Mouse (Mus musculus) kidney, postnatal 0 days (tissue): Measurements from ENCODE around the gene Olfr692. TPM values are rescaled to one million over a fixed set of nuclear protein-coding genes. Genes with fewer than 3 reads are reported as not detected.
"Not testable (repeated sequence)": the region's sequence is repeated elsewhere in the genome, so short reads cannot be mapped to it uniquely, and the experiment has no call there.

Experiments used
- ATAC-seq: fragments of 200-750 bp; cut with Nextera tagmentation; replicated peaks from 2 replicates; pipeline ENCODE4 v1.8.0; 2017; ENCODE audit warnings: low read depth, moderate number of reproducible peaks, moderate TSS enrichment, moderate library complexity; ENCODE audit not compliant: low FRiP score
- DNase-seq: peaks from one replicate; pipeline ENCODE4 v3.0.0-alpha.2; 2016; ENCODE audit warnings: low spot score
- H3K27ac ChIP-seq: fragments of 300-500 bp; sonication (generic); 2 replicates; pipeline ENCODE4 v1.5.1; 2014; ENCODE audit warnings: mild to moderate bottlenecking
- H3K27me3 ChIP-seq: fragments of 300-500 bp; sonication (generic); 2 replicates; pipeline ENCODE4 v1.6.1; 2014; ENCODE audit warnings: low read length, mixed read lengths; ENCODE audit not compliant: insufficient read depth
- H3K36me3 ChIP-seq: fragments of 300-500 bp; sonication (generic); 2 replicates; pipeline ENCODE4 v1.6.1; 2014; ENCODE audit warnings: low read length, mixed read lengths; ENCODE audit not compliant: insufficient read depth
- H3K4me1 ChIP-seq: fragments of 300-500 bp; sonication (generic); replicated peaks from 2 replicates; pipeline ENCODE4 v1.6.1; 2014; ENCODE audit warnings: antibody characterized with exemption, low read length, mixed read lengths; ENCODE audit not compliant: insufficient read depth
- H3K4me2 ChIP-seq: fragments of 300-500 bp; sonication (generic); 2 replicates; pipeline ENCODE4 v1.6.1; 2014; ENCODE audit warnings: mild to moderate bottlenecking, low read length, moderate library complexity, mixed read lengths
- H3K4me3 ChIP-seq: fragments of 300-500 bp; sonication (generic); replicated peaks from 2 replicates; pipeline ENCODE4 v1.5.1; 2014; ENCODE audit warnings: low read depth, low read length
- H3K9ac ChIP-seq: fragments of 300-500 bp; sonication (generic); 2 replicates; pipeline ENCODE4 v1.6.1; 2014; ENCODE audit warnings: low read depth, low read length
- H3K9me3 ChIP-seq: fragments of 300-500 bp; sonication (generic); replicated peaks from 2 replicates; pipeline ENCODE4 v1.6.1; 2016; ENCODE audit warnings: low read length, inconsistent platforms, mixed read lengths
- CTCF ChIP-seq: IDR thresholded peaks from 2 replicates; pipeline ENCODE4 v1.5.1; 2016; ENCODE audit warnings: antibody characterized with exemption, low read depth, mild to moderate bottlenecking, moderate library complexity
- WGBS: fragments of 180-500 bp; shearing (Covaris S2); extraction: QIAGEN DNeasy Blood & Tissue Kit; methylation state at CpG from one replicate; pipeline ENCODE4 v1.1.7; 2014; 5-methylcytosine and 5-hydroxymethylcytosine counted together
- polyA plus RNA-seq: library from polyadenylated mRNA; unstranded; fragments of >200 nt; fragmentation: Nextera tagmentation; extraction: Ambion mirVana; gene quantifications from 2 replicates; pipeline ENCODE4 v1.2.1, GENCODE M21; 2015

Olfr692 gene
- polyA plus RNA-seq, 1 experiment from 2014 or later: not detected

GRCm38 (mm10) chr7:105399058-105399934 is 31.3 kb downstream of the Olfr692 start:
- DNase-seq (peak; percentile 14), ATAC-seq (no peak; the same call in 1 of the 2 replicates)
- no peaks in the 10 kb centered on the region for H3K36me3 ChIP-seq
- no peaks in the 10 kb centered on the region for H3K9me3 ChIP-seq
- no peaks in the 10 kb centered on the region for H3K4me1 ChIP-seq
- 2% methylated on average over 25 of the region's 25 CpGs for WGBS
- peak overlapping the region; percentile 84 for H3K9ac ChIP-seq
- peak overlapping the region; percentile 80 for H3K4me3 ChIP-seq
- peak overlapping the region; percentile 69 for H3K4me2 ChIP-seq
- H3K27ac ChIP-seq: peak overlapping the region; percentile 81
- no peak for TF ChIP-seq CTCF
- H3K27me3 ChIP-seq: no peaks in the 10 kb centered on the region

- H3K4me3 ChIP-seq: peak within 1 kb of the TSS; percentile 80
- H3K4me2 ChIP-seq: peak within 1 kb of the TSS; percentile 69
- no peak for TF ChIP-seq CTCF
- DNase-seq: peak; percentile 100
- ATAC-seq: peak; percentile 99
- H3K36me3 ChIP-seq: no peaks in the 10 kb centered on the region
- H3K9me3 ChIP-seq: no peaks in the 10 kb centered on the region
- peak within 1 kb of the TSS; percentile 81 for H3K27ac ChIP-seq
- WGBS: under 1% methylated on average over 55 of the region's 55 CpGs
- peak within 1 kb of the TSS; percentile 84 for H3K9ac ChIP-seq
- no peaks in the 10 kb centered on the region for H3K27me3 ChIP-seq
- no peaks in the 10 kb centered on the region for H3K4me1 ChIP-seq
Measured at GRCm38 (mm10) chr7:105399935-105400624, 32.0 kb downstream of the Olfr692 start, which contains the start of gene Fam160a2. Gene Fam160a2, minus strand, starts transcription at chr7:105400054.

DNA sequence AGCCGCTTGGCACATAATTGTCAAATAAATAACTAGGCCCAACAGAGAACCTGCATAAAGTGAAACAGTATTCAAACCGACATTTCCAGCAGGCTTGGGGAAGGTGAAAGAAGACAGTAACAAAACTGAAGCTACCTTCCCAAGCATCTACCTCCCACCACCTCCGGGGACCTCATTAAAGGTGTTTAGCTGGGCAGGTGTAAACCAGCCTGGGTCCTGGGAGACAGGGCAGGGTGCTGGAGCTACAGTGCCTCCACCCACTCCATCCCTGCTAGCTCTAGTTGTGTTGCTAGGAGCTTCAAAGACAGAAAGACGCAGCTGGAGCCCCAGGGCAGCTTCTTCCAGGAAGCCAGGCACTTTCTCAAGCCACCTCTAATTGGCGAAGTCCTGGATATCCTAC is 36.2 kb downstream of the Olfr692 start, which contains the start of gene Cnga4:
Gene Cnga4, plus strand, starts transcription at position 301 of the 400 bp plus-strand sequence.
- no peak for TF ChIP-seq CTCF
- H3K4me1 ChIP-seq: no peaks in the 10 kb centered on the region
- no peaks in the 10 kb centered on the region for H3K27me3 ChIP-seq
- H3K36me3 ChIP-seq: no peaks in the 10 kb centered on the region
- H3K4me3 ChIP-seq: no peak within 1 kb of the TSS
- WGBS: 68% methylated on average over 5 of the region's 5 CpGs
- no peaks in the 10 kb centered on the region for H3K9me3 ChIP-seq
- 0 out of 2 replicates have a peak within 1 kb of the TSS, but pooled peaks have one; percentile 23 for H3K9ac ChIP-seq
- no peak within 1 kb of the TSS for H3K27ac ChIP-seq
- no peak within 1 kb of the TSS for H3K4me2 ChIP-seq
- DNase-seq: no peak
- no peak for ATAC-seq

- Histone ChIP-seq H3K9ac (no peak overlapping the region), H3K9me3 (no peaks in the 10 kb centered on the region), H3K27ac (no peak overlapping the region), H3K4me1 (no peaks in the 10 kb centered on the region), H3K4me3 (no peak overlapping the region), H3K4me2 (no peak overlapping the region), H3K27me3 (no peaks in the 10 kb centered on the region), H3K36me3 (no peaks in the 10 kb centered on the region)
- DNase-seq (no peak), ATAC-seq (no peak)
- no peak for TF ChIP-seq CTCF
- WGBS: 64% methylated on average over 1 of the region's 1 CpGs
Measured at GRCm38 (mm10) chr7:105406322-105406721, 38.3 kb downstream of the Olfr692 start.

DNA sequence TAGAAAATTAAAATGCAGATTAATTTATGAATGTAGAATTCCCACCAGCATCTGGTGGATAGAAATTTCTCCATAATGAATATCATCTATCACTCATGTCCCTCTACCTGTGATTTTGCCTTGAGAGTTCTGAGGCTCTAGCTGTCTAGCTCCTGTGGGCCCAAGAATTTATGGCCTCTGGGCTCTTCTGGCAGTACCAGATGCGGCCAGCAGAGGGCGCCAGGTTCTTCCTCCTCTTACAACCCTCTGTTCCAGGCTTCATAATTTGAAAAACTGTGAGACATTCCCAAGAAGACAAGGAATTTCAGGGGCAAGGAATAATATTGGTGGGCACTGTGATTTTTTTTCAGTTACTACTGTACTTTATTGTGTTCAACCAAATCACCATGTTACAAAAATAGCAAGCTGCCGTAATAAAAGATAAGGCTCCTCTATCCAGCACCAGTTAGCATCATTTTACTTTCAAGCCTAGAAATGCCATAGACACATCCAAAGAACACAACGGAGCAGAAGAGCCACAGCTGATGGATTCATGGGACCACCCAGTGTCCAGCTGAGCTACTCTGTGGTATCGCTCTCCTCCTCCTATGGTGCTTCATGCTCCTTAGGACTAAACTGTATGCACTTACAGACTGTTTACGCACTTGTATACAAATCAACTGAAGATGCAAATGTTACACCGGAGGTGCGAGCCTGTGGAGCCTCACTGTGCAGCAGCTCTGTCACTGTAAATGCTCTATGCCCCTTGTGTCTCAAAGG is 44.0 kb downstream of the Olfr692 start:
- not testable (repeated sequence) for H3K27me3 ChIP-seq, H3K27ac ChIP-seq, H3K9me3 ChIP-seq, H3K9ac ChIP-seq, H3K4me2 ChIP-seq, H3K36me3 ChIP-seq, H3K4me1 ChIP-seq, H3K4me3 ChIP-seq
- ATAC-seq (0 out of 2 replicates have a peak, but pooled peaks have one; percentile 21), DNase-seq (peak; percentile 71)
- 56% methylated on average over 8 of the region's 8 CpGs for WGBS
- peak; percentile 94 for TF ChIP-seq CTCF

GRCm38 (mm10) chr7:105414385-105414784 is 46.4 kb downstream of the Olfr692 start:
- ATAC-seq (no peak), DNase-seq (no peak)
- H3K4me1 ChIP-seq: no peaks in the 10 kb centered on the region
- no peak overlapping the region for H3K27ac ChIP-seq
- H3K4me2 ChIP-seq: no peak overlapping the region
- WGBS: 54% methylated on average over 6 of the region's 6 CpGs
- no peak overlapping the region for H3K9ac ChIP-seq
- H3K9me3 ChIP-seq: no peaks in the 10 kb centered on the region
- TF ChIP-seq CTCF: no peak
- H3K4me3 ChIP-seq: no peak overlapping the region
- H3K27me3 ChIP-seq: no peaks in the 10 kb centered on the region
- no peaks in the 10 kb centered on the region for H3K36me3 ChIP-seq
